Comparison of ENCODE assay signal across 8 mouse cellular contexts in genomic region chrX:166173796-166174195, GRCm38 (mm10). TPM values are rescaled to one million over a fixed set of nuclear protein-coding genes. Genes with fewer than 3 reads are reported as not detected.
DNase-seq lines count a peak whose midpoint lies in the region; ATAC-seq and TF ChIP-seq lines count a peak whose summit lies in the region.
"Had no signal": no experiment of that assay in that cellular context is flagged by ENCODE, and none has a peak within 500 bp of the region (broad histone marks: within the 10 kb centered on the region; RNA-seq: fewer than 3 reads in every experiment).

No protein-coding gene starts in this region.

- peaks cover 11% of the 10 kb centered on the region; the same call in 1 of the 2 replicates for H3K4me1 ChIP-seq in forebrain, embryonic 14.5 days (ENCODE audit: control insufficient read depth, insufficient read depth, low read length)
- peaks cover 3% of the 10 kb centered on the region; the same call in 1 of the 2 replicates for H3K4me1 ChIP-seq in olfactory bulb, adult 2 months (ENCODE audit: control insufficient read depth, insufficient read depth, low read length)

- H3K4me3 ChIP-seq in forebrain, embryonic 14.5 days (ENCODE audit: low read depth, low read length) = no peak overlapping the region
- H3K4me3 ChIP-seq in olfactory bulb, adult 2 months (ENCODE audit: insufficient read depth, low read depth, low read length) = no peak overlapping the region

- no peaks in the 10 kb centered on the region for H3K27me3 ChIP-seq in forebrain, embryonic 14.5 days (replicated peaks; ENCODE audit: control insufficient read depth, insufficient read depth, low read length)

- WGBS in forebrain, embryonic 14.5 days = 35% methylated on average over 7 of the region's 7 CpGs
- 59% methylated on average over 7 of the region's 7 CpGs for WGBS in olfactory bulb, adult 2 months

- no peaks in the 10 kb centered on the region for H3K9me3 ChIP-seq in forebrain, embryonic 14.5 days (replicated peaks; ENCODE audit: control insufficient read depth, low read length)

- peak overlapping the region; percentile 63; the same call in 1 of the 2 replicates for H3K27ac ChIP-seq in forebrain, embryonic 14.5 days (ENCODE audit: low read depth, low read length)
- 0 out of 2 replicates have a peak overlapping the region, but pooled peaks have one; percentile 73 for H3K27ac ChIP-seq in olfactory bulb, adult 2 months (ENCODE audit: insufficient read depth, low read depth, low read length)
- H3K27ac ChIP-seq: kidney, postnatal 0 days had no signal

- peak; percentile 41 for DNase-seq in cerebellum, adult 9-10 months
- DNase-seq in forebrain, embryonic 14.5 days (ENCODE audit: low spot score) = peak; percentile 77
- peak; percentile 32 to 59 for DNase-seq in layer of hippocampus, postnatal 14 days (ENCODE audit: low spot score in 2 of 2)
- no peak for DNase-seq in adrenal gland, postnatal 36 days
- no peak for DNase-seq in adrenal gland, adult 18-20 months (ENCODE audit: low spot score in 2 of 2)
- no peak for DNase-seq in adrenal gland, postnatal 10 days

- no peak for TF ChIP-seq CTCF in olfactory bulb, adult 2 months (IDR thresholded peaks at IDR 0.05; ENCODE audit: insufficient read depth, low read depth, low read length)

- H3K9ac ChIP-seq in forebrain, embryonic 14.5 days (ENCODE audit: low read length) = no peak overlapping the region

- H3K4me2 ChIP-seq in forebrain, embryonic 14.5 days (ENCODE audit: low read length) = no peak overlapping the region

- H3K36me3 ChIP-seq in forebrain, embryonic 14.5 days (ENCODE audit: control insufficient read depth, insufficient read depth, low read length) = no peaks in the 10 kb centered on the region

- ATAC-seq in forebrain, embryonic 14.5 days = peak; percentile 47

- TF ChIP-seq POLR2A in olfactory bulb, adult 2 months (IDR thresholded peaks at IDR 0.05; ENCODE audit: insufficient read depth, low read depth, low read length) = no peak

RNA-seq across cellular contexts. Expression of gene Gemin8, which starts 3.5 kb away (rescaled TPM):
- polyA plus RNA-seq in forebrain, embryonic 14.5 days (2014; fragmentation: Nextera tagmentation; extraction: Ambion mirVana) = 14.1 and 15.2 TPM in 2 replicates
- 10 to 100 TPM in 1 of 2 experiments, 1 to 10 TPM in 1; 9.9 to 11.4 TPM for total RNA-seq in layer of hippocampus, postnatal 14 days (2021)
- polyA plus RNA-seq in olfactory bulb, adult 2 months (2012; ENCODE audit: insufficient read depth, insufficient read length, low replicate concordance, missing spikeins) = not detected in 2 replicates
- total RNA-seq in adrenal gland, postnatal 36 days (2021) = 1 to 10 TPM; 8.6 to 8.9 TPM
- total RNA-seq in adrenal gland, adult 18-20 months (2021) = 1 to 10 TPM; 5.2 to 7.8 TPM
- 10 to 100 TPM in 1 of 2 experiments, 1 to 10 TPM in 1; 9.8 to 10.5 TPM for total RNA-seq in adrenal gland, postnatal 10 days (2021)

Comparison
In these comparisons a context has a peak if more than half of its experiments do, and no peak if none do; other contexts are left out.
1. DNase-seq: peak in cerebellum, adult 9-10 months (single experiment), forebrain, embryonic 14.5 days (single experiment) and layer of hippocampus, postnatal 14 days (2 of 2); none in adrenal gland, postnatal 36 days (0 of 2), adrenal gland, adult 18-20 months (0 of 2) and adrenal gland, postnatal 10 days (single experiment).